Mouse (Mus musculus): Measurements from ENCODE around the gene 1700034J05Rik. TPM values are rescaled to one million over a fixed set of nuclear protein-coding genes. Genes with fewer than 3 reads are reported as not detected.

The 1700034J05Rik gene
- polyA plus RNA-seq, 1 experiment from 2014 or later, result 0.06 TPM

- Histone ChIP-seq H3K27me3 (ENCODE audit: control insufficient read depth, insufficient read depth, low read depth, low read length) (no peaks in the 10 kb centered on the region), H3K36me3 (ENCODE audit: control insufficient read depth, insufficient read depth, low read length) (no peaks in the 10 kb centered on the region), H3K27ac (ENCODE audit: low read length) (no peak overlapping the region), H3K9me3 (replicated peaks; ENCODE audit: control insufficient read depth, low read length, poor library complexity, severe bottlenecking) (no peaks in the 10 kb centered on the region), H3K4me3 (ENCODE audit: low read depth, low read length) (no peak overlapping the region), H3K4me1 (ENCODE audit: control insufficient read depth, insufficient read depth, low read length) (no peaks in the 10 kb centered on the region), H3K9ac (ENCODE audit: low read depth, low read length) (no peak overlapping the region), H3K4me2 (ENCODE audit: low read length) (no peak overlapping the region)
- WGBS, result 76% methylated on average over 3 of the region's 3 CpGs
- no peak for ATAC-seq
Observed at GRCm38 (mm10) chr6:146971366-146971765, 17.1 kb upstream of the 1700034J05Rik start.

- ATAC-seq, result no peak
- no peak overlapping the region for H3K4me3 ChIP-seq (ENCODE audit: low read depth, low read length)
- no peaks in the 10 kb centered on the region for H3K9me3 ChIP-seq (replicated peaks; ENCODE audit: control insufficient read depth, low read length, poor library complexity, severe bottlenecking)
- H3K27ac ChIP-seq (ENCODE audit: low read length), result no peak overlapping the region
- H3K36me3 ChIP-seq (ENCODE audit: control insufficient read depth, insufficient read depth, low read length), result no peaks in the 10 kb centered on the region
- WGBS, result 57% methylated on average over 3 of the region's 3 CpGs
- H3K4me1 ChIP-seq (ENCODE audit: control insufficient read depth, insufficient read depth, low read length), result no peaks in the 10 kb centered on the region
- no peak overlapping the region for H3K9ac ChIP-seq (ENCODE audit: low read depth, low read length)
- H3K27me3 ChIP-seq (ENCODE audit: control insufficient read depth, insufficient read depth, low read depth, low read length), result no peaks in the 10 kb centered on the region
- H3K4me2 ChIP-seq (ENCODE audit: low read length), result no peak overlapping the region
Observed at GRCm38 (mm10) chr6:146970811-146971210, 16.6 kb upstream of the 1700034J05Rik start.

- H3K4me1 ChIP-seq (ENCODE audit: control insufficient read depth, insufficient read depth, low read length), result no peaks in the 10 kb centered on the region
- no peaks in the 10 kb centered on the region for H3K36me3 ChIP-seq (ENCODE audit: control insufficient read depth, insufficient read depth, low read length)
- H3K9ac ChIP-seq (ENCODE audit: low read depth, low read length), result no peak overlapping the region
- H3K4me3 ChIP-seq (ENCODE audit: low read depth, low read length), result no peak overlapping the region
- no peak for ATAC-seq
- H3K27me3 ChIP-seq (ENCODE audit: control insufficient read depth, insufficient read depth, low read depth, low read length), result no peaks in the 10 kb centered on the region
- no peak overlapping the region for H3K4me2 ChIP-seq (ENCODE audit: low read length)
- WGBS, result 86% methylated on average over 6 of the region's 6 CpGs
- H3K9me3 ChIP-seq (replicated peaks; ENCODE audit: control insufficient read depth, low read length, poor library complexity, severe bottlenecking), result no peaks in the 10 kb centered on the region
- H3K27ac ChIP-seq (ENCODE audit: low read length), result no peak overlapping the region
Observed at GRCm38 (mm10) chr6:146967836-146968235, 13.6 kb upstream of the 1700034J05Rik start.

- H3K4me1 ChIP-seq (ENCODE audit: control insufficient read depth, insufficient read depth, low read length), result no peaks in the 10 kb centered on the region
- 80% methylated on average over 12 of the region's 12 CpGs for WGBS
Observed at GRCm38 (mm10) chr6:146966446-146967019, 12.3 kb upstream of the 1700034J05Rik start.

GRCm38 (mm10) chr6:146965139-146965772 lies 11.0 kb upstream of the 1700034J05Rik start:
- H3K4me3 ChIP-seq (ENCODE audit: low read depth, low read length), result no peak overlapping the region
- no peak overlapping the region for H3K27ac ChIP-seq (ENCODE audit: low read length)
- H3K9ac ChIP-seq (ENCODE audit: low read depth, low read length), result no peak overlapping the region
- ATAC-seq, result no peak
- H3K4me1 ChIP-seq (ENCODE audit: control insufficient read depth, insufficient read depth, low read length), result no peaks in the 10 kb centered on the region
- no peaks in the 10 kb centered on the region for H3K36me3 ChIP-seq (ENCODE audit: control insufficient read depth, insufficient read depth, low read length)
- H3K9me3 ChIP-seq (replicated peaks; ENCODE audit: control insufficient read depth, low read length, poor library complexity, severe bottlenecking), result no peaks in the 10 kb centered on the region
- 83% methylated on average over 13 of the region's 13 CpGs for WGBS
- no peaks in the 10 kb centered on the region for H3K27me3 ChIP-seq (ENCODE audit: control insufficient read depth, insufficient read depth, low read depth, low read length)
- H3K4me2 ChIP-seq (ENCODE audit: low read length), result no peak overlapping the region

More at GRCm38 (mm10) chr6:146966446-146967019, 12.3 kb upstream of the 1700034J05Rik start:
- no peak overlapping the region for H3K4me2 ChIP-seq (ENCODE audit: low read length)
- H3K36me3 ChIP-seq (ENCODE audit: control insufficient read depth, insufficient read depth, low read length), result no peaks in the 10 kb centered on the region
- H3K9me3 ChIP-seq (replicated peaks; ENCODE audit: control insufficient read depth, low read length, poor library complexity, severe bottlenecking), result no peaks in the 10 kb centered on the region
- no peak for ATAC-seq
- H3K9ac ChIP-seq (ENCODE audit: low read depth, low read length), result no peak overlapping the region
- no peaks in the 10 kb centered on the region for H3K27me3 ChIP-seq (ENCODE audit: control insufficient read depth, insufficient read depth, low read depth, low read length)
- H3K27ac ChIP-seq (ENCODE audit: low read length), result no peak overlapping the region
- H3K4me3 ChIP-seq (ENCODE audit: low read depth, low read length), result no peak overlapping the region

- Histone ChIP-seq H3K27me3 (ENCODE audit: control insufficient read depth, insufficient read depth, low read depth, low read length) (no peaks in the 10 kb centered on the region), H3K4me2 (ENCODE audit: low read length) (no peak overlapping the region), H3K9ac (ENCODE audit: low read depth, low read length) (no peak overlapping the region), H3K9me3 (replicated peaks; ENCODE audit: control insufficient read depth, low read length, poor library complexity, severe bottlenecking) (no peaks in the 10 kb centered on the region), H3K27ac (ENCODE audit: low read length) (no peak overlapping the region), H3K4me1 (ENCODE audit: control insufficient read depth, insufficient read depth, low read length) (no peaks in the 10 kb centered on the region), H3K4me3 (ENCODE audit: low read depth, low read length) (no peak overlapping the region), H3K36me3 (ENCODE audit: control insufficient read depth, insufficient read depth, low read length) (no peaks in the 10 kb centered on the region)
- ATAC-seq, result no peak
- WGBS, result 92% methylated on average over 6 of the region's 6 CpGs
Observed at GRCm38 (mm10) chr6:146963396-146964150, 9.4 kb upstream of the 1700034J05Rik start.

GRCm38 (mm10) chr6:146961832-146962481 lies 7.7 kb upstream of the 1700034J05Rik start:
- H3K27me3 ChIP-seq (ENCODE audit: control insufficient read depth, insufficient read depth, low read depth, low read length), result no peaks in the 10 kb centered on the region
- H3K4me3 ChIP-seq (ENCODE audit: low read depth, low read length), result no peak overlapping the region
- H3K9me3 ChIP-seq (replicated peaks; ENCODE audit: control insufficient read depth, low read length, poor library complexity, severe bottlenecking), result no peaks in the 10 kb centered on the region
- no peak overlapping the region for H3K9ac ChIP-seq (ENCODE audit: low read depth, low read length)
- no peak overlapping the region for H3K4me2 ChIP-seq (ENCODE audit: low read length)
- H3K4me1 ChIP-seq (ENCODE audit: control insufficient read depth, insufficient read depth, low read length), result no peaks in the 10 kb centered on the region
- 72% methylated on average over 6 of the region's 6 CpGs for WGBS
- H3K36me3 ChIP-seq (ENCODE audit: control insufficient read depth, insufficient read depth, low read length), result no peaks in the 10 kb centered on the region
- ATAC-seq, result no peak
- H3K27ac ChIP-seq (ENCODE audit: low read length), result no peak overlapping the region

- Histone ChIP-seq H3K4me2 (ENCODE audit: low read length) (no peak overlapping the region), H3K27me3 (ENCODE audit: control insufficient read depth, insufficient read depth, low read depth, low read length) (no peaks in the 10 kb centered on the region), H3K9me3 (replicated peaks; ENCODE audit: control insufficient read depth, low read length, poor library complexity, severe bottlenecking) (no peaks in the 10 kb centered on the region), H3K4me1 (ENCODE audit: control insufficient read depth, insufficient read depth, low read length) (no peaks in the 10 kb centered on the region), H3K9ac (ENCODE audit: low read depth, low read length) (no peak overlapping the region), H3K27ac (ENCODE audit: low read length) (no peak overlapping the region), H3K4me3 (ENCODE audit: low read depth, low read length) (no peak overlapping the region), H3K36me3 (ENCODE audit: control insufficient read depth, insufficient read depth, low read length) (no peaks in the 10 kb centered on the region)
- WGBS, result 84% methylated on average over 5 of the region's 5 CpGs
- ATAC-seq, result no peak
Observed at GRCm38 (mm10) chr6:146960956-146961355, 6.7 kb upstream of the 1700034J05Rik start.

Measured in midbrain, embryonic 16.5 days (tissue).